Mouse (Mus musculus): ENCODE measurements around the gene Sptb. TPM values are rescaled to one million over a fixed set of nuclear protein-coding genes. Genes with fewer than 3 reads are reported as not detected.

Sptb gene
- polyA plus RNA-seq, 1 experiment, result 1.8 TPM

DNA sequence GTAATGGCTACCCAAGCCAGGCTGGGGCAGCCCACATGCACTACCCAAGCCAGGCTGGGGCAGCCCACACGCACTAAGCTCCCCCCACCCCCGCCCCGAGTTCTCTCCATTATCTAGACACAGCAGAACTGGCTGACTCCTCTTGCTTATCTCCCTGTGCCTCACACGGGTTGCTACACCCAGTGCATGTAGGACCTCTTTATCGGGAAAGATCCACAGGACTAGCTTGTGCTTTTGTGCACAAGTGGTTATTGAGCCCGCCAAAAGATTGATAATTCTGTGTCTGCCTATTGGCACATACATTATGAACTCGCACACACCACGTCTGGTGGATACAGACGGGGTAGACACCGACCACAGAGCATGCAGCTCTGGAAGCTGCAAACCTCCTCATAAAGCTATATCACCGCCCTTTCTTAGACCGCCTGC, 36.5 kb downstream of the Sptb start:
- no peak for DNase-seq (ENCODE audit: low spot score)

DNA sequence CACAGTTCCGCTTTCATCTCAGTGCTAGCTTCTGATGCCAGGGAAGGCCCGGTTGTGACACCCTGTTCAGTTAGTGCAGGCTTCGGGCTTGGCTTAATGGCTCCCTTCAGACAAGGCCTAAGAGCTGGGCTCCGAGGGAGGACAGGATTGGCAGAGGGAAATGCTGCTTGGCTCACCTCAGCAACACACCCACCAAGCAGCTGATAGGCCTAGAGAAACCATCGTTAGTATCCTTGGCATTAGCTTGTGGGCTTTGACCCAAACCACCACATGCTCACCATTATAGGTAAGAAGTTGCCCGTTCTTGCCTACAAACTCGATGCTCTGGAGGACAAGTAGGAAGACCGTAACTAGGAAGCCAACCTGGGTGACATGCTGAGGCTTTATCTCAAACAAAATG, 38.3 kb downstream of the Sptb start:
- DNase-seq (ENCODE audit: low spot score), result no peak

DNA sequence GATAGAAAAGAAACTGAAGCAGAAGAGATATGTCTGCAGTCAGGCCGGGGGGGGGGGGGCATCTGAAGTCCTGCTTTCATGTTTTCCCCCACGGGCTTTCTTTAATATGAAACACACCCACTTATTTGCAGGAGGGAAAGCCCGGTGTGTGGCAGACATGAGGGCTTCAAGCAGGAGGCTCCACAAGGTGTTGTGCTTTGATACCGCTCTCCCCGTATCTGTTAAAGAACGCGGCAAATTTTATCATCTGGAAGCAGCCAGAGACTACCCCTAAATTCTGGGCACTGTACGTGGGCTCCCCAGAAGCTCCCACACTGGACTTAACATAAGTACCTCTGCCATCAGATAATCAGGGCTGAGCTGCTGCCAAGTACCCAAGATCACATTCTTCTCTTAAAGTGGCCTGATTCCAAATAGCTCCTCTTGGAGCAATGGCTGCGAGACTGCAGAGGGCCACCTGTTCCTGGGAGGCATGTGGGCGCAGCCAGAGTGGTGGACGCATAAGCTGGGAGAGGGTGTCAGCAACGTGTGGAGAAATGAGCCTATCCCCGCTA, 39.7 kb downstream of the Sptb start:
- no peak for DNase-seq (ENCODE audit: low spot score)

DNA sequence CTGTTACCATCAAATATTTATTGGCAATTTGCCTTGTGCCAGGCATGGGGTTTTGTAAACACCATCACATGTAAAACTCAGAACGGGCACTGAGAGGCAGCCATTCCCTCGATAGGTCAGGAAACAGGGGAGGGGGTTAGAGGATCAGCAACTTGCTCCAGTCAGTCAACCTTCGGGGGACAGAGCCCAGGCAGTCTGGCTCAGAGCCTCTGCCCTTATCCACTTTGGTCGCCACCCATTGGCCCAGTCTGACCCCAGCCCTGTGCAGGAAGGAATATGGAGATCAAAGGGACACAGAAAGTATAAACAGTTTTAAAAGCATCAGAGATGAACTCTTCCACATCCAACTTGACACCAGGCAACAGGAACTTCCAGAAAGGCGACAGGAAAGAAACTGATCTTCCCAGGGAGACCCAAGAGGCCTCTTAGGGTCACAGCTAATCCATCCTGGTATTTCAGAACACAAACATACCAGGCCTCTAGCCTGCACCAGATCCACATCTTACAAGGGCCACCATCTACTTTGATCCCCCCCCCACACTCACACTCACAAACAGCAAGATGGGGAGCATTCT, 40.3 kb downstream of the Sptb start:
- DNase-seq (ENCODE audit: low spot score), result no peak

DNA sequence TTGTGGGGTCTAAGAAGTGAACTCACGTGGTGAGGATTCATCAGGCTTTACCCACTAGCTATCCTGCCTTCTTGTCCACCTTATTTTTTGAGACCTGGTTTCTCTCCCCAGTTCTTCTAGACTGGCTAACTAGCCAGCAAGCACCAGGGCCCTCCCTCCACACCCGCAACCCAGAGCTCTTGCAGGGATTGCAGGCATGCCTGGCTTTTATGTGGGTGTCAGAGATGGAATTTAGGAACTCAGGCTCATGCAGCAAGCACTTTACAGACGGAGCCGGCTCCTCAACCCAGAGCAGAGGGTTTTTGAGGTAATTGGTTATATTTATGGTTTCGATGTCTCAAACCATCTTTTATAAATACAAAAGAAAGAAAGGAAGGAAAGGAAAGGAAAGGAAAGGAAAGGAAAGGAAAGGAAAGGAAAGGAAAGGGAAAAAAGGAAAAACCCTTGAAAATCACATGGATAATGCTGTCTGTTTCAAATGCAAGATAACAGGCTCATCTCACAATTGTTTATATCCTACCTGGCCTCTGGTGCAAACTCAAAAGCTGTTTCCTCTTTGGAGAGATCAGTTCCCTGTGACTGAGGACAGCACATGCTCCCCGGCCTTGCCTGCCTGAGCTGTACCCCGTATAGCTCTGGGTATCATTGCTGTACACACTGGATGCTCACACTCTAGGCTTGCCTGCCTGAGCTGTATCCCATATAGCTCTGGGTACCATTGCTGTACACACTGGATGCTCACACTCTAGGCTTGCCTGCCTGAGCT, 41.5 kb downstream of the Sptb start:
- DNase-seq (ENCODE audit: low spot score), result no peak

DNA sequence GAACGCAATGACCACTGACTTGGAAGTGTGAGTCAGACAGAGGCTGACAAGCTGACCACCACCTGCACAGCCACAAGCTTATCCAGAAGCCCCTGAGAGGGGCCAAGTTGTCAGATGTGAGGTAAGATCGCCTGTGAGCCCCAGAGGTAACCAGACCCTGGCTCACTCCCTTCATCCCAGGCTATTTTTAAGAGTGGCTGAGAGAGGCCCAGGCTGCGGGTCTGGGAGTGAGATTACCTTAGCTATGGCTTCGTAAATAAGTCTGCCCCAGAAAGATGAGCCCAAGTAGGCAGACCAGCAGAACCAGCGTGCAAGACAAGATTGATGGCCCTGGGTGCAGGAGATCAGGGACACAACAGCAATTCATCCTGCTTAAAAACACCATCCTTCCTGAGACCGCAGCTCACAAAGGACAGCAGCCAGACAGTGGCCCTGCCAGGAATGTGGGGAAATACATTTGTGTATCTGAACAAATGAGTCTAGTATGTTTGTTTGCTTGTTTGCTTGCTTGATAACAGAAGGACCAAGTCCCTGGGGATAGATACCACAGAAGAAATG, 58.5 kb downstream of the Sptb start:
- DNase-seq (ENCODE audit: low spot score), result no peak

DNA sequence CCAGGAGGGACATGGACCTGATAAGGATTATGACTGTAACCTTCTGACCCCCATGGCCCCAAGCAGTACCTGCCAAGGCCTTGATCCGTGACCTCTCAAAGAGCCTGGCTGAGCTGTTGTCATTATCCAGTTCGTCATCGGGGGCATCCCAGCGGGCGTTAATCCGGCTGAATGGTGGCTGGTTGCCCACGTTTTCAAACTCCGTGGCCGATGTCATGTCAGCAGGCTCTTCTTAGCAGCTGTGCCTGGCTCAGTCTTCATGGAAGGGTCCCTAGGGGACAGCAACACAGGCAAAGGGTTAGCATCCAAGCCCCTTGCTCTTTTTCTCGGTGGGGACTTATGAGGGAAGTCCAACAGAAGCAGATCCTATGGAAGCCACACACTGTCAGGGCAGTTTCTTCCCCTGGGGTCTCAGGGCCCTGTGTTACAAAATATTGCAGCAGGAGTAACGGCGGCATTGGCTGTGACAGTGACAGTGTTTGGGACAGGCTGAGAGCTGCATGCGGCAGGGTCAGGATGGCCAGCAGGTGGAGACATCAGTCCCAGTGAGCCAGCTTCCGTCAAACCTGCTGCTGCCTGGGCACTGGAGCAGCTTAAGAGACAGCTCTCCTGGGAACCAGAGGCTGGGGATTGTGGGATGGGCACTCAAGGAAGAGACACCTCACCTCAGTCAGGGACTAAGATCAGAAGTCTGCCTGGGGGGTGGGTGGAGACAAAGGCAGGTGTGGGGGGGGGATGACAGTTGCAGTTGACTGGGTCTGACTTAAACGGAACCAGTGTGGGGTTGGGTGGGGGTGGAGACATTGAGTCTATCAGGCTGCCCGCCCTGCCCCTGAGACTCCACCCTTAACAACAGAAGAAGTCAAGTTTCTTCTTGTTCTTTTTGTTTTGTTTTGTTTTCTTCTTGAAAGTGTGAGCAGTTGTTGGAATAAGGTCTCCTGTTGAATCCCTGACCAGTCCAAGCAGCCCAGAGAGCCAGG, 60.3 kb downstream of the Sptb start:
- DNase-seq (ENCODE audit: low spot score), result peak; percentile 34

DNA sequence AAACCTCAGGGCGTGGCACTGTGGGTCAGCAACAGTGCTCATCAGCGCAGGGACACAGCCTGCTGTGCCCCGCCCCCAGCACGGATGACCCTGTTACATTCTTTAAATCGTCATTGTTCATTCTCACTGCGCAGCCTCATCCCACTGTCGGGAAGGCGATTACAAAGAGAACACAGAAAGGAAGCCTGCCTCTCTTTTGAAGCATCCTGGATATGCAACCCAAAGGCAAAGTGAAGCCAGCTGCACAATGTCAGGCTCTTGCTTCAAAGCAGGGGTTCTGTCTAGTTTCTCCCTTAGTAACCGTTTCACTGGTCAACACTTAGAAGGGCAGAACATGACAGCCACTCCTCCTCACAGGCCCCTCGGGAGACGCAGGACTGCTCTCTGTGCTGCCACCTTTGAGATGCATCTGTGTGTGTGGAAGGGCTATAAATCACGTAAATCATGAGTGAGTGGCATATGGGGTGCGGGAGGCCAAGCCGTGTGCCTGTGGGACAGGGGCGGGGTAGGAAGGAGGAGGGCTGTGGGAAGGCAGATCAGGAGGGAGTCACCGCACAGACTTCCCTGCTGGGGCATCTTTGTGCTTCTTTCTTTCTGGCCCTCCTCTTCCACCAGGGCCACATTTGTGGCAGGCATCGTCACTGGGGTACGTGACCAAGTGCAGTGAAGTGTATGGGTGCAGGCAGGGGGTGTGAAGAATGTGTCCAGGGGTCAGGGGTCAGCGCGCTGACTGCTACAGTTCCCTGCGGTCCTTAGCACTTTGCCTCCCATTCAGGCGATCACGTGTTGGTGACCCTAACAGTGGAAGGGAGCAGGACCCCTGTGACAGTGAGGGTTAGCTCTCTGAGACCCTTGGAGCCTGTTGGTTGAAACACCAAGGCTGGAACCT, 64.9 kb downstream of the Sptb start:
- no peak for DNase-seq (ENCODE audit: low spot score)

DNA sequence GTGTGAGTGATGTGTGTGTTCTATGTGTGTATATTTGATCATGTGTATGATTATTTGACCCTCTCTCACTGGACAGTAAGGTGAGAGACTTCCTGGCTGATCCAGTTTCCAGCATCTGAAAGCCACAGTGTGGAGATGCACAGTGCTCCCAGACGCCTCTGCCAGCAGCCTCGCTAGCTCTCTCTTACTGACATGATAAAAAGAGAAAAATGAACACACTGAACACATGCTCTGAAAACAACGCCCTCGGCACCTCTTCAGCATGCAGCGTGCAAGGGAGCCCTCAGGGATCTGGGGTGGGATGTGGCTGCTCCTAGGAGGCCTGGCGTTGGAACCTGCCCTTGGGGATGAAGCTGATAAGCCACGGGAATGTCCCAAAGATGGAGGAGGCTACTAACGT, 66.7 kb downstream of the Sptb start:
- DNase-seq (ENCODE audit: low spot score), result no peak

DNA sequence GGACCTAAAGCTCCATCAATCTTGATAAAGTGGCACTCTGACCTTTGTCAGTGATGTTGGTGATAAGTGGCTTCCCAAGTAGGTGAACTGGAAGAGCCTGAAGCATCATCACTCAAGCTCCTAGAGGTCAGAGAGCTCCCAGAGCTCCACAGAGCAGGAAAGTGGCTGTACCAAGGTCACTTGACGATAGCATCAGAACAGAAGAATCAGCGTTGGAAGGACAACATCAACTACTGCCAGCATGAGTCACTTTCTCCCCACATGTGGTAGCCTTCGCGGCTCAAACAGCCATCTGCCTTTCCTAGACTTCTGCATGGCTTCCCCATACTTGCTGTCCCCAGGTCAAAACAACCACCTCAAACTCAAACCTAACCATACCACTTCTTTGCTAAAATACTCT, 67.7 kb downstream of the Sptb start:
- DNase-seq (ENCODE audit: low spot score), result no peak

DNA sequence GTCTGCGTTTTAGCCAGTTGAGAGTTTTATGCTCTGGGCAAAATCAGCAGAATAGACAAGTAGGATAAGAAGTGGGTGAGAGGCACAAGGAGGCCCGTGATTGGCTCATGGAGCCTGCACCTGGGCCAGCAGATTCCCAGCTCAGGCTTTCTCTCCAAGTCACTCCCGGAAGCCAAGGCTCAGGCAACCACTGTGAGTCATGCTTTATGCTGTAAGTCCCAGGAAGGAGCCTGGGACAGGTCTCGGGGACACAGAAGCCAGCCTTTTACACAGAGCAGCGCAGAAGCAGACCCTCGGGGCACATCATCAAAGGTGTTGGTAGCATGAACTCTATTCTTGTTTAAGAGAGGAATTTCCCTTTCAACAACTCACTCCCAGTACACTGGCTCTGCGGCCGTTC, 69.7 kb downstream of the Sptb start:
- no peak for DNase-seq (ENCODE audit: low spot score)

DNA sequence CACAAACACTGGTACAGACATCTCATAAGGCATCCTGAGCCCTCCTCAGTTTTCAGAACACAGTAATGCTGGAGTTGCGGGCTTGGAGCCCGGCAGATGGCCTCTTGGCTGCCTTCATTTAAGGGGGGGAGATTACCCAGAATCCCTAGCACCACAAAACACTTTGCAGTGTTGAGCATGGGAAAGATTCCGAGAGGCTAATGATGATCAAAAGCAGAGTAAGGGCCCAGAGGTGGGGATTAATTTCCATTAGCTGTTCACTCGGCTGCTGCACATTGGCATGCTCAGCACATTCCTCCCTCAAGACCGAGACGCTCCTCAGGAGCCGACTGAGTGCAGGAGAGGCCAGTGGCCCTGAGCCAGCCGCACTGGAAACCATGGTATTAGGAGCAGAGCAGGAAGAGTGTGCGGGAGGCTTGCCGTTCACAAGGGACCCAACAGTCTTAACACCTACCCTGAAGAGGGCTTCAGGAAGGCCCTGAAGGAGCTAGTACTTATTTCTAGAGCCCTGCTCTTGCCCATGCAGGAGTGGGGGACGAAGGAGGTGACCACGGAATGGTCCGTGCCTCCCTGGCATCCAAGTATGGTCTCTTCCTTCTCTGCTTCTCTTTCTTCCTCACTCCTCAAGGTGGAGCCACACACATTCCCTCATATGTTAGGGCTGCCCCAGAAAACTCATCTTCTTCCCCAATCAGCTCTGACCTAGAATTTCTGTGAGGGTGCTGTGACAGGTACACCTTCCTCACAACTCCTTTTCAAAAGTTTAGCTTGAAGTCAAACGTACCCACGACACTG, 75.3 kb downstream of the Sptb start:
- no peak for DNase-seq (ENCODE audit: low spot score)

DNA sequence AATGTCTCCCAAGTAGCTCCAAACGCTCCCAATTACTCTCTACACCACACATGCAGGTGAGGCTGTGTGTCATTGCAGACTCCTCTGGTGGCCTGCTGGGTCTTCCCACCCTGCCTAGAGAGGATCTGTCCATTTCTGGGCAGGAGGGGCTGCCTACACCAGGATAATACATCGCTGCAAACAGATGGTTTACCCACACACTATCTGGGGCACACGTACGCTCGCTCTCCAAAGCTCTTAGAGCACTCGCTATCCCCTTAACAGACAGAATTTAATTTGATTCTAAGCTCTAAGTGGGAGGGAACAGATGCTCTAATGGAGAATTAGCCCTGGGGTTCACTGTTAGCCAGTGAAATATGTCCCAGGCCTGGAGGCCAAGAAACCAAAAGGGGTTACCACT, 87.0 kb downstream of the Sptb start:
- no peak for DNase-seq (ENCODE audit: low spot score)

DNA sequence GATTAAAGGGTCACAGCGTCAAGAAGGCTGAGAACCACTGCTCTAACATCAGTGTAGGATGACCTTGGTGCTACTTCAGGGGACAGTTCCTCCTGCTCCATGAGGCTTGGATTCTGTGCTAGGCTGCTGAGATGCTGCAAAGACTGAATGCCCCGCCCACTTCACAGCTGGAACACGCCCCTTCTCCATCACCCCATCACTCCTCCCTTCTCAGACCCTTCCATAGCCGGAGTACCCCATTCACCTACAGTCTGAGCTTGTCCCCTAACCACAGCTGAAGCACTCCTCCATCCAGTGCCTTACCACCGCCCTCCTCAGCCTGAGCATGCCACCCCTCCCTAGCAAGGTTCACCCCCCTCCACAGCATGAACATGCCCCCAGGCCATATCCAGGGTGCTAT, 90.5 kb downstream of the Sptb start:
- DNase-seq (ENCODE audit: low spot score), result no peak

DNA sequence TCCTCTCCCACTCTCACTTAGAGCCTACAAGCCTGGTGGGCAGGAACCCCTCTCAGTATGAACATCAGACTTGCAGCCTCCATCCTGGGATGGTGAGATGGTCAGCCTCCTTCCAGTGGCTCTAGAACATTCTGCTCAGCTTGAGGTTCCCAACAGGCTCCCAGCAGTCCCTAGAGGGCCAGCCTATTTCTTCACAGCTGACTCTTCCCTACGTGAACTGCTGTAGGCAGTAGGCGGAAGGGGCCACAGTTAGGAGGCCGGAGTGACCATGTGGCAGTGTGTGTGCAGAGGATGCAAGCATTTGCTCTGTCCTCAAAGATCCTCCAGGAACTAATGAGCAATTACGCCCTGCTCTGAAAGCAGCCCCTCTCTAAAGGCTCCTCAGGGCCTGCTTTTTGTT, 92.2 kb downstream of the Sptb start:
- no peak for DNase-seq (ENCODE audit: low spot score)

DNA sequence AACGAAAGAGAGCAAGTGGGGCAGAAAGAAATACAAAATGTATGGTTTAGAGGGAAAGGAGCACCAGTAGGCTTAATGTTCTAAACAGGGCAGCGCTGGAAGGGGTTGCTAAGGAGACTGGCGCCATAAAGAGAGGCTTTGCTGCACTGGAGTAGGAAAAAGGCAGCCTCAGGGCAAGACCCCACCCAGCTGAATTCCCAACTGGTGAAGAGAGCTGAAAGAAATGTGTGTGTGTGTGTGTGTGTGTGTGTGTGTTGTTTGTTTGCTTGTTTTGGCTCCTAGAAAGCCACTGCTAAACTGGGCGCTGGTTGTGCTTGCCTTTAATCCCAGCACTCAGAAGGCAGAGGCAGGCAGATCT, 94.8 kb downstream of the Sptb start:
- no peak for DNase-seq (ENCODE audit: low spot score)

DNA sequence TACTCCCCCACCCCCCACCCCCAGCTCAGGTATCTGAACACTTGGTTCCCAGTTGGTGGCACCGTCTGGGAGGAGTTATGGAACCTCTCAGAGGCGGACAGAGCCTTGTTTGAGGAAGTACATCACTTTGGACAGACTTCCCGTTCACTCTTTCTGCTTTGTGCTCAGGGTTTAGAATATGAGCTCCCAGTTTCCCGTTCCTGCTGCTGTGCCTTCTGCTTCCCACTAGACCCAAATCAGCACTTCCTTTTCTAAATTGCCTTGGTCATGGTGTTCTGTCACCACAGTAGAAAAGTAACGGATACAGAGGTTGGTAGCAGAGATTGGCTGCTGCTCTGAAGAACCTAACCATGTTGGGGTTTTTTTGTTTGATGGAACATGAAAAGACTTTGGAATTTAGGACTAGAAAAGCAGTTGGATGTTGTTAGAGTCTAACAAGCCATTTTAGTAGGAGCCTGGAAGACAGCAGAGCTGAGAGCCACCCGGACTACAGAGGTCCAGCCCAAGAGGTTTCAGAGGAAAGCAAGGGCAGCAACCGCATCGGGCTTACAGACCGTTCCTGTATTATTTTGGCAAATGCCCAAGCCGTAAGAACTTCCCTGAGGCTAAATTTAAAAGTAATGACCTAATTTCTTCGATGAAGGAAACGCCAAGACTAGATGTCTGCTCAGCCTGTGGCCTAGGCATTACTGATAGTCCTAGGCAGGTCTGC, 95.3 kb downstream of the Sptb start:
- no peak for DNase-seq (ENCODE audit: low spot score)

DNA sequence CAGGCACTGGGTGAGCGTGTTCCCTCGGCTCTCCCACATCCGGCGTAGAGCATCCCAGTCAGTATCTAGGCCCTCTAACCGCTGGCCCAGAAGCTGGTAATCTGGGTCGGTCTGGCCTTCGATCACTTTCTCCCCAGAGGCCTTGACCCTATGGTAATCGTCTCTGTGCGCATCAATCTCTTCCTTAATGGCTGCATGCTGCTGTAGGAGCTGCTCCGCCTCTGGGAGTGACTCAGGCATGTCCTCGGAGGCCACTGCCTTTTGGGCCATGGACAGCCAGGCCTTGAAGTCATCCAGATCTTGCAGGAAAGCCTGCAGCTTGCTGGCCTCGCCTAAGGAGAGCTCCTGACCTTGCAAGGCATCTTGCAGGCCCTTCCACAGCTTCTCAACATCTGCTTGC, 97.7 kb downstream of the Sptb start:
- DNase-seq (ENCODE audit: low spot score), result no peak

DNA sequence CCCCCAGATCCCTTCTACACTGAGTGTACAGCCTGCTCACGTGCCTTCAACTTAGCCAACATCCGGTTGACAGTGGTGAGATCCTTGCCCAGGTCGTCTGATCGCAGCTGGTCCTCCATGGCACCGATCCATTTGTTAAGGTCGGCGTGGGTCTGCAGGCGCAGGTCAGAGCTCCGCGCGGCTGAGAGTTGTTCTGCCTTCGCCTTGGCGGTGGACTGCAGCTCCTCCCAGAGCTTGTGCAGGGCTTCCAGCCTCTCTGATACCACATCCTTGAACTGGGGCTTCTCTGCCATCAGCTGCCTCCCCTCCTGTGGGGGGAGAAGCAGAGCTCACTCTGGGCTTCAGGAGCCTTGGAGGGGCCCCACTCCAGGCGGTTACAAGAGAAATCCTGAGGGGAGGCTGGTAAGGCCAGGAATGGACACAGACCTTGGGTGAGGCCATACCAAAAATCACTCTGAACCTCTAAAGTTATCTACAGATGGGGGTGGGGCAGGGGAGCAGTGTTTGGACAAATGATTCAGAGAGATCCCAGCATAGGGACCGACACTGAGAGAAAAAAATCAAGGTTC, 101.3 kb downstream of the Sptb start:
- no peak for DNase-seq (ENCODE audit: low spot score)
